Mouse (Mus musculus): ENCODE results near the gene 2310033P09Rik.

2310033P09Rik gene

DNA sequence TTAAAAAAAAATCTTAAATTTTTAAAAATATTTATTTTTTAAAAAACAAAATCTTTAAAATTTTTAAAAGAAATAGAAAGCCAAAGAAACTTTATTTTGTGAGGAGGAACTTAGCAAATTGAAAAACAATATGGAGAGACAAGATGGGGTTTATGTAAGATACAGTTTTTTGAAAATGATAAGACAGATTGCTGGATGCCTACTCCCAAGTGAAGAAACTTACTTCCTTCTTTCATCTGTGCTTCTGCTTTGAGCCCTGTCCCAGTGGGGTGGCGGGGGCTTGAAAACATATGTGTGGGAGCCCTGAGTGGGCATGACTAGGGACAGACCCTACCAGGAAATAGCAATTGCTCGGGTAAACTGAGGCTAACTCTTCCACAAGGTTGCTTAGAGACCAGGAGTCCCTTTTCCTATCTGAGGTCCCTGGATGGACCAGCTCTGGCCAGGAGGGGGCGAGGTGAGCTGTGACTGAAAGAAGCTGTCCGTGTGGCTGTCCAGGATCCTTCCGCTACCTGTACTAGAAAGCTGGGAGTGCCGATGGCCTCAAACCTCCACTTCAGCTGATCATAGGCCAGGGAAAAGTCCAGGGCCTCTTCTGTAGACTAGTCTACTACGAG is 22.1 kb downstream of the 2310033P09Rik start:
- no peak for DNase-seq (ENCODE audit: low spot score in 2 of 2)

DNA sequence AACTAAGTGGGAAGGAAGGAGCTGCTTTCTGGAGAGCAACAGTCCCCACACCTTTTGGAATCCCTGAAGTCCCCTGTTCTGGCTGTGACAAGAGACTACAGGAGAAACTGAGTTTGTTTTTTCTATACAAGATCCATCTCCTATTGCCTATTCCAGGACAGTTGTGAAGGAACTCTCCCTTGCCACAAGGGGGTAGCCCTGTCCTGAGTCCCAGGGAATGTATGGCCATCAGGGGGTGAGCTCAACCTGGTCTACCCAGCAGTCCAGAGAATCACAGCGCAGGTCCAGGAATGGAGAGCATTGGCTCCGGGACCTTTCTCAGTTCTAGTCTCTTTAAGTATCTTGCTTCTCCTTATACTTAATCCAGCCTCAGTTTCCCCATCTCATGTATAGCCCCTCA is 24.7 kb downstream of the 2310033P09Rik start:
- no peak for DNase-seq (ENCODE audit: low spot score in 2 of 2)

- DNase-seq (ENCODE audit: low spot score in 2 of 2): peak in 1 of 2 experiments; percentile 44
These were observed 30.7 kb downstream of the 2310033P09Rik start for GRCm38 (mm10) chr11:59238525-59239427.

DNA sequence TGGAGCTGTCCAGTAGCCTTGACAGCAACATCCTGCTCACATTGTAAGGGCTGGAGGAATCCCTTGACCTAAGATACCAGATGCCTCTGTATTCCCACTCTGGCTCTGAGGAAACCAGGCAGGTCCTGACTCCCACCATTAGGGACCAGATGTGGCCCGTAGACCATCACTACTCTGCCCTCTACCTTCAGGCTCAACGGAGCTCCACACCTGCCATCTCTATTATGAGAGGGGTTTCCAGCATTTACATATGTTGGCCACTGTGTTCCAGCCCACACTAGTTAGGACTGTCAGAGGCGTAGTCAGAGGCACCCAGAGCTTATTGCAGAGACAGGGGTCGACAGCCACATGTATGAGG is 31.3 kb downstream of the 2310033P09Rik start:
- no peak for DNase-seq (ENCODE audit: low spot score in 2 of 2)

GRCm38 (mm10) chr11:59239796-59240195 is 31.7 kb downstream of the 2310033P09Rik start:
- no peak for DNase-seq (ENCODE audit: low spot score in 2 of 2)

DNA sequence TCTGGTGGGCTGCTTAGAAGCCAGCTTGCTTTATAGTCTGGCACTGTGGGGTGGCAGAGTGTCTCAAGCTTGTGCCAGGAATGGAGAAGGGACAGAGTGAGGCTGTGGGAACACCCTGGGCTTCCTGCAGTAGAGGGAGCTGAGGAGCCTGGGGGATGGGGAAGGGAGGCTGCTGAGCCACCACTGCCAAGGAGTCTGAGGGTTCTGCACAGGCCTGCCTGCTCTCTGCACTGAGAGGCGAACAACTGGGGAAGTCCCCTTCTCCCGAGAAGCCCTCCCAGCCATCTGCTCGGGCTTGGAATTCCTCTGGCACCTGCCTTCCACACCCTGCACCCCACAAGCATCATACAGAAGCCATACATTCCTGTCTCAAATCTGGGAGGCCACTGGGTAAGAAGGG is 33.7 kb downstream of the 2310033P09Rik start:
- no peak for DNase-seq (ENCODE audit: low spot score in 2 of 2)

DNA sequence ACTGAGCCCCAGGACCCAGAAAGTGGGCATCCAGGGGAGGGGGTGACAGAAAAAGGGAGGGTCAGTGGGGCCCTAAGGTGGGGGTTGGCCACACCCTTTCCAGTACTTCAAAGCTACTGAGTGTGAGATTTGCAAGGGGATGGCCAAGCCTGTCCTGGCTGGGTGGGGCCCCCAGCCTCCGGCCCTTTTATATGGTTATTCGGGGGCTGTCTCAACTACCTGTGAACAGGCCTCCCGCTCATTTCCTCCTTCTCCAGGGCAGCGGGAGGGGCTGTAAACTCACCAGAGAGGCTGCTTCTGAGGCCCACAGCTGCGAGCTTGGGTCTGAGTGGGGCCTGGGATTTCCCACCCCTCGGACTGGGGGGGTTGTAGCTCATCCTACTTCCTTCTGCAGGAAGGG is 35.7 kb downstream of the 2310033P09Rik start:
- no peak for DNase-seq (ENCODE audit: low spot score in 2 of 2)

DNA sequence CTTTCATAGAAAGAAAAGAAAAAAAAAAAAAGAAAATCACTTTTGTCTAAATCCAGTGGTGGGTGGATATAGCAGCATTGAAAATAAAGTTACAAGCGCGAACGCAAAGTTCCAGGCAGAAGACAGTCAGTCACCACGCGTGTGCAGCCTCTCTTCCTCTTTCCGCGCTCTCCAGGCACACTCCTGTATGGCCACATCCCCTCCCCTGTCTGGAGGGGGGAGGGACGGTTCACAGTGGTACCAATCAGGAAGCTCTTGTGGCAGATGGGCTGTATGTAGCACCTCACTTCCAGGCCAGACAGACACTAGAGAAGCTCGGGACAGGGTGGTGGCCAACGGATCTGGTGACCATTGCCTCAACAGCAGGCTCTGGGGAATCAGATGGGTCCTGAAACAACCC is 40.0 kb downstream of the 2310033P09Rik start:
- DNase-seq (ENCODE audit: low spot score in 2 of 2): no peak

DNA sequence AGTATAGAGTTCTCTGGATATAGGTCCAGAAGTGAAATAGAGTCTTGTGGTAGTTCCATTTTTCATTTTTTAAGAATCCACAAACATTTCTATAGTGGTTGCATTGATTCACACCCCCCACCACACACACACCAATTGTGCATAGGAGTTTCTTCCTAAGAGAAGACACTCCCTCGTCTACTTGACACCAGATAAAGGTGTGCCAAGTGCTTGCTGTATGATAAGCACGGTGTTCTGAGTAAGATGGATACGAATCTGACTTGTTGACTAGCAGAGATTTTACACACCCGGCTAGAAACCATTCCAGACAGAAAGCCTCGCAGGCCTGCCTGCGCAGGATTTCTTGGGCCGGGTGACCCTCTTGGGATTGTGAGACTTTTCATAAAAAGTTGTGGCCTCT is 51.5 kb downstream of the 2310033P09Rik start:
- DNase-seq (ENCODE audit: low spot score in 2 of 2): no peak

Measured in frontal cortex, postnatal 25 days (tissue).